Mouse (Mus musculus) C2C12 (cell line): ENCODE measurements around the gene Racgap1. TPM values are rescaled to one million over a fixed set of nuclear protein-coding genes. Genes with fewer than 3 reads are reported as not detected.

Experiments used
- H3K27me3 ChIP-seq: one replicate; pipeline ENCODE4 v1.6.1; 2011; ENCODE audit not compliant: control insufficient read depth, insufficient read depth, insufficient read length
- H3K36me3 ChIP-seq: one replicate; pipeline ENCODE4 v1.6.1; 2011; ENCODE audit not compliant: control insufficient read depth, insufficient read depth
- H3K4me3 ChIP-seq: one replicate; pipeline ENCODE4 v1.5.1; 2011; ENCODE audit warnings: mild to moderate bottlenecking, control low read depth; ENCODE audit not compliant: poor library complexity, insufficient read depth, severe bottlenecking
- H3K79me2 ChIP-seq: one replicate; pipeline ENCODE4 v1.6.1; 2011; ENCODE audit not compliant: control insufficient read depth, insufficient read depth
- H3K79me3 ChIP-seq: one replicate; pipeline ENCODE4 v1.6.1; 2011; ENCODE audit warnings: low read depth, control low read depth
- H3ac ChIP-seq: one replicate; pipeline ENCODE3; 2011; ENCODE audit warnings: low read depth; ENCODE audit not compliant: control insufficient read depth, insufficient read length
- CEBPB ChIP-seq: IDR thresholded peaks from one replicate; pipeline ENCODE4 v1.6.1; 2011; ENCODE audit warnings: low read depth, mild to moderate bottlenecking, control low read depth, moderate library complexity
- CTCF ChIP-seq: IDR thresholded peaks from one replicate; pipeline ENCODE4 v1.5.1; 2011; ENCODE audit not compliant: control insufficient read depth, insufficient read depth, insufficient read length
- FOSL1 ChIP-seq: IDR thresholded peaks from one replicate; pipeline ENCODE4 v1.8.0; 2011; ENCODE audit warnings: mild to moderate bottlenecking, low read length; ENCODE audit not compliant: poor library complexity, insufficient read depth, severe bottlenecking
- MAX ChIP-seq: IDR thresholded peaks from one replicate; pipeline ENCODE4 v1.6.1; 2011; ENCODE audit warnings: mild to moderate bottlenecking, control low read depth
- MYOD1 ChIP-seq: IDR thresholded peaks from one replicate; pipeline ENCODE4 v1.6.1; 2011; ENCODE audit warnings: low read depth; ENCODE audit not compliant: control insufficient read depth, insufficient read length
- MYOG ChIP-seq: IDR thresholded peaks from one replicate; pipeline ENCODE4 v1.6.1; 2011; ENCODE audit not compliant: control insufficient read depth, insufficient read length; ENCODE audit errors: extremely low read depth
- USF1 ChIP-seq: IDR thresholded peaks from one replicate; pipeline ENCODE4 v1.6.1; 2011; ENCODE audit warnings: low read depth, mild to moderate bottlenecking, control low read depth, moderate library complexity
- polyA plus RNA-seq: library from polyadenylated mRNA; unstranded; fragments of >200 nt; fragmentation: generic; extraction: Trizol; gene quantifications from one replicate; pipeline ENCODE4 v1.2.1, GENCODE M21; 2012; ENCODE audit warnings: missing spikeins

The Racgap1 gene
- polyA plus RNA-seq, 1 experiment: 175 TPM

DNA sequence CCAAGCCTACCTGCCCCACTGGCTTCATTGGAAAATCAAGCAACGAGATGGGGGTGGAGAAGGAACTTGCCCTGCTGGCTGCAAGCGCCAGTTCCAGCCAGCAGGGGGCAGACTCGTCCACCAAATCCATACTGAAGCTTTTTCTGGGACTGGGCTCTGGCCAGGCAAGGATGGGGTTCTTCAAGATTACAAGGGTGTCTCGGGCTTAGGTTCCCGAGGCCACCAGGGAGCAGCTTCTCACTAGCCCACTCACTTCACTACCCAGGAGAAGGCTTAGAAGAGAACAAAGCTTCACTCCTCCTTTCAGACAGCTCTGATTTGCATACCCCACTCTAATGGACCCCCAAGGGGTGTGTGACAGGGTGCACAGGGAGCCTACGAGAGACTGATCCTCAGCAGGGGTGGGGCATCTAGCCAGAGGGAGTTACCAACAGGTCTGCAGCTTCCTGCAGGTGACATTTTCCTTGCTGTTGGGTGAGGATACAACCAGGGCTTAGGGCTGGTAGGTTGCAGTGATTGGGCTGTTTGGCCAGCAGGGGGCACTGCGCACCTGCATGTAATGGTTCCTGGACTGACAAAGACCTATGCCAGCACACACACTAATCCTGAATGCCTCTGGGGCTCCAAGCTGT is 55.3 kb downstream of the Racgap1 start:
- H3K79me3 ChIP-seq: peaks cover 33% of the 10 kb centered on the region
- no peak overlapping the region for H3ac ChIP-seq
- peak; percentile 98 for TF ChIP-seq CTCF
- TF ChIP-seq CEBPB: no peak
- TF ChIP-seq MYOG: no peak
- peaks cover 37% of the 10 kb centered on the region for H3K36me3 ChIP-seq
- H3K27me3 ChIP-seq: peaks cover 10% of the 10 kb centered on the region
- H3K79me2 ChIP-seq: peaks cover 45% of the 10 kb centered on the region
- H3K4me3 ChIP-seq: no peak overlapping the region

DNA sequence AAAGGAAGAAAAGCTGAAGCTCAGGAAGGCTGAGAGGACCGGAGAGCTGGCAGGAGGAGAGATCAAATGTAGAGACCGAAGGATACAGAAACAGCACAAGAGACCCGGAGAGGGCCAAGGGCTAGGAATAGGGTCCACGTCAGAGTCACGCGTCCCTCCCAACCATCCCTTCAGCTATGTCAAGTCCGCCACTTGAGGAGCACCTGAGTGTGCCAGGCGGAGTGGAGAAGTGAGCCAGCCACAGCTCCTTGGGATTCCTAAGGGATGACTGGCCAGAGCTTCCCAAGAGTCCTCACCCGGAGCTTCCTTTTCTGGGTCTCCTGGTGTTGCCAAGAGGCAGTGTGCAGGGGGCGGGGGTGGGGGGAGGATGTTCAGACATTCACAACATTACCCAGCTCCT is 56.5 kb downstream of the Racgap1 start:
- peaks cover 38% of the 10 kb centered on the region for H3K79me3 ChIP-seq
- peaks cover 56% of the 10 kb centered on the region for H3K79me2 ChIP-seq
- H3ac ChIP-seq: no peak overlapping the region
- peaks cover 37% of the 10 kb centered on the region for H3K36me3 ChIP-seq
- H3K4me3 ChIP-seq: peak overlapping the region; percentile 59
- H3K27me3 ChIP-seq: peaks cover 4% of the 10 kb centered on the region
- TF ChIP-seq MAX (peak; percentile 33), FOSL1 (no peak)

DNA sequence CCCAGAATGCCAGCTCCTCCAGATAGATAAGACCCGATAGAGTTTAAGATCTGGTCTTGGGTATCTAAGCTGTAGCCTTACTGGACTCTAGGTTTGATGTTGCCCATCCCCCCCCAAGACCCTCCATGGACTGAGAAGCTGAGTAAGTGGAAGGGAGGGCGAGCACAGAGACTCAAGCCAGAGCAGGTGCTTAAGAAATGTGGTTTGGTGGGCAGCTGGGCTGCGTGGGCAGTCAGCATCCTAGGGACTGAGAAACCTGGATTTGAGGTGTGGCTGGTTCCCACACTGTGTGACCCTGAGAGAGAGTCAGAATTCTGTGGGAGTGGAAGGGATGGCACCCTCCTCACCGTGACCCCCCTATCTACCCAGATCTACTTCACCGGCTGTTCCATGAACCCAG is 58.6 kb downstream of the Racgap1 start:
- no peak overlapping the region for H3ac ChIP-seq
- H3K27me3 ChIP-seq: no peaks in the 10 kb centered on the region
- peaks cover 37% of the 10 kb centered on the region for H3K36me3 ChIP-seq
- TF ChIP-seq CEBPB (no peak), MAX (no peak), USF1 (no peak), MYOD1 (no peak), MYOG (no peak), CTCF (no peak), FOSL1 (no peak)
- H3K4me3 ChIP-seq: peak overlapping the region; percentile 59
- peaks cover 67% of the 10 kb centered on the region for H3K79me2 ChIP-seq
- peaks cover 39% of the 10 kb centered on the region for H3K79me3 ChIP-seq

DNA sequence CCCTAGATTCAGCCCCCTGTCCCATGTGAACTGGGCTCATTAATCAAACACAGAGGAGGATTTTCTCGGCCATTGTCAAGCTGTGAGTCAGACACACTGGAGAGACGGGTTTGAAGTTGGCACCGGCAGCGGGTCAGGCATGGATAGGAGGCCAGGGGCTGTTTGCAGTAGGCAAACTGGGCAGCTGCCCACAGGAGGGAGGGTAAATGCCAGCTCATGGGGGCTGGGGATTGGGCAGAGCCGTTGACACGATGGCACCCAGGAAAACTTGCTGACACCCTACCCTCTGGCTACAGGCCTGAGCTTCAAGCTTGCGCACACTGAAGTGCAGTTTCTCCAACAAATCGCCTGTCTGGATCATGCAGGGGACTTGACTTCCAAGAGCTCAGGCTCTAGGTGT is 59.3 kb downstream of the Racgap1 start:
- no peak overlapping the region for H3ac ChIP-seq
- peak overlapping the region; percentile 59 for H3K4me3 ChIP-seq
- H3K36me3 ChIP-seq: peaks cover 37% of the 10 kb centered on the region
- H3K79me3 ChIP-seq: peaks cover 39% of the 10 kb centered on the region
- no peaks in the 10 kb centered on the region for H3K27me3 ChIP-seq
- peaks cover 67% of the 10 kb centered on the region for H3K79me2 ChIP-seq
- TF ChIP-seq MAX: no peak
- no peak for TF ChIP-seq CEBPB
- TF ChIP-seq FOSL1: no peak
- no peak for TF ChIP-seq USF1
- TF ChIP-seq CTCF: no peak
- TF ChIP-seq MYOD1: no peak
- TF ChIP-seq MYOG: no peak

DNA sequence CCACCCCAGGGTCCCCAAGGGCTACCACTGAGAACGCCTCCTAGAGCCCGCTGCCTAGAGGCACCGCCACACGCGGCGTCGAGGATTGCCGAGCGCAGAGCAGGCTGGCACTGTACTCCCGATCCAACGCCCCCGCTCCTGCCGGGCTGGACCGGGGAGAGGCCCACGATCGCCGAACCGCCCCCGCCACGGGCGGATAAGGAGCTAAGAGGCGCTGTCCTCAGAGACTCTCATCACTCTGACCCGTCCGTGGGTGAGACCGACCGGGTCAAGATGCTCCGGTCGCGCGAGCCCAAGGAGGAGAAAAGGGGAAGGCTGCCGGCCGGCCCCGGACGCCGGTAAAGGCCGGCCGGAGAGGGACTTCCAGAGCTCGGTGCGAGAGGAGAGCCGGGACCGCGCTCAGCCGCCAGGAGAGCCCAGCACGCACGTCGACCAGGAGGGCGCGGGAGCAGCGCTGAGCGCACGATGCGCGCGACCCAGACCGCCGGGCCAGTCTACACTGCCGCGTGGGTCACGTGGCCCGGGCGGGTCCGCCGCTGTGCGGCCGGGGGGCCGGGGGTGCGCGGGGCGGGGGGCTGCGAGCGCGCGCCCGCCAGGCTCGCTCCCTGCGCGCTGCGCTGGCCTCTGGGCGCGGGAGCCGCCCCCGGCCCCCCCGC is 60.9 kb downstream of the Racgap1 start, which contains the start of gene Aqp5:
TSS of gene Aqp5 (plus strand) at position 354 of the 656 bp plus-strand sequence.
- Histone ChIP-seq H3K4me3 (peak within 1 kb of the TSS; percentile 59), H3ac (peak within 1 kb of the TSS; percentile 54), H3K79me2 (peaks cover 66% of the 10 kb centered on the region), H3K36me3 (peaks cover 33% of the 10 kb centered on the region), H3K79me3 (peaks cover 39% of the 10 kb centered on the region), H3K27me3 (no peaks in the 10 kb centered on the region)
- peak; percentile 44 for TF ChIP-seq MAX
- no peak for TF ChIP-seq MYOG
- no peak for TF ChIP-seq CEBPB
- TF ChIP-seq CTCF: no peak
- TF ChIP-seq FOSL1: no peak
- TF ChIP-seq MYOD1: no peak
- TF ChIP-seq USF1: peak; percentile 74

DNA sequence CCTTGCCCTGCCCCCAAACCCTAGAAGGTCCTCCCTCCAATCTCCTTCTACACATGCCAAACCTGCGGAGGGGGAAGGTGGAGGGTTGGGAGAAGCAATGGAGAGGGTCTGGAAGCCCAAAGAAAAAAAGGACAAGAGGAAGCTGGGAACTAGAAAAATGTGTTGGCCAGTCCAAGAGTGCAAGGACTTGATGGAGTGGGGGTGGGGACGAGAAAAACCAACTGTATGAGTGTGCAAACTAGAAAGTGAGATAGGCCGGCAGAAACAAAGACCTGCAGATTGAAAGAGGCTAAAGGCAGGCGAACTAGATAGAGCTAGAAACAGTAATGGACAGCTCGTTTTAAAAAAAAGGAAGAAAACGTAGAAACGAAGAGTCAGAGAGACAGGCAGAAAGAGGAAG is 61.8 kb downstream of the Racgap1 start:
- H3K27me3 ChIP-seq: no peaks in the 10 kb centered on the region
- H3K79me2 ChIP-seq: peaks cover 57% of the 10 kb centered on the region
- peaks cover 25% of the 10 kb centered on the region for H3K36me3 ChIP-seq
- H3ac ChIP-seq: no peak overlapping the region
- H3K79me3 ChIP-seq: peaks cover 39% of the 10 kb centered on the region
- peak overlapping the region; percentile 59 for H3K4me3 ChIP-seq
- no peak for TF ChIP-seq FOSL1
- no peak for TF ChIP-seq CTCF
- TF ChIP-seq CEBPB: no peak
- TF ChIP-seq MYOG: no peak
- TF ChIP-seq USF1: no peak
- TF ChIP-seq MYOD1: no peak
- TF ChIP-seq MAX: no peak
